Mouse (Mus musculus) MN1 (cell line): ENCODE measurements at regions not wholly inside any gene's neighbourhood (a gene's known extent, or its start where the extent isn't known, plus 50 kb on each side); places are given as distances from the start of the nearest gene placed in this dataset.
"Not testable (repeated sequence)": the region's sequence is repeated elsewhere in the genome, so short reads cannot be mapped to it uniquely, and the experiment has no call there.

Experiments
- DNase-seq: peaks from one replicate; pipeline ENCODE4 v3.0.0-alpha.2; 2016; ENCODE audit warnings: low spot score

- DNase-seq: no peak
Observed at GRCm38 (mm10) chr8:18005660-18006059, 972.4 kb downstream of the Defb40 start.

GRCm38 (mm10) chr8:18000750-18001149 is 977.3 kb downstream of the Defb40 start:
- no peak for DNase-seq

GRCm38 (mm10) chr8:17984779-17985178 is 993.3 kb downstream of the Defb40 start:
- DNase-seq: no peak

- DNase-seq: no peak
Observed at GRCm38 (mm10) chr8:17948848-17949247, 1029.2 kb downstream of the Defb40 start.

GRCm38 (mm10) chr8:17948053-17948834 is 1029.8 kb downstream of the Defb40 start:
- DNase-seq: no peak

GRCm38 (mm10) chr8:17934696-17935095 is 1043.4 kb downstream of the Defb40 start:
- no peak for DNase-seq

GRCm38 (mm10) chr8:17909316-17909715 is 1068.7 kb downstream of the Defb40 start:
- DNase-seq: no peak

- not testable (repeated sequence) for DNase-seq
Observed at GRCm38 (mm10) chr8:17888598-17888997, 1089.5 kb downstream of the Defb40 start.

- no peak for DNase-seq
Observed at GRCm38 (mm10) chr8:17863388-17863787, 1114.7 kb downstream of the Defb40 start.
